Mouse (Mus musculus) thymus, adult 2 months (tissue): ENCODE measurements around the gene Ddr1.

Experiments used
- CTCF ChIP-seq: fragments of 200-500 bp; IDR thresholded peaks from 2 replicates; pipeline ENCODE4 v1.5.1; 2012; ENCODE audit warnings: mild to moderate bottlenecking, control low read depth, low read length, moderate library complexity, borderline replicate concordance; ENCODE audit not compliant: control insufficient read depth, poor library complexity, insufficient read depth; ENCODE audit errors: extremely low read depth
- POLR2A ChIP-seq: fragments of 200-500 bp; IDR thresholded peaks from 2 replicates; pipeline ENCODE4 v1.6.1; 2012; ENCODE audit warnings: mild to moderate bottlenecking, low read length, control low read depth, moderate library complexity; ENCODE audit not compliant: control insufficient read depth, poor library complexity, insufficient read depth; ENCODE audit errors: extremely low read depth

DNA sequence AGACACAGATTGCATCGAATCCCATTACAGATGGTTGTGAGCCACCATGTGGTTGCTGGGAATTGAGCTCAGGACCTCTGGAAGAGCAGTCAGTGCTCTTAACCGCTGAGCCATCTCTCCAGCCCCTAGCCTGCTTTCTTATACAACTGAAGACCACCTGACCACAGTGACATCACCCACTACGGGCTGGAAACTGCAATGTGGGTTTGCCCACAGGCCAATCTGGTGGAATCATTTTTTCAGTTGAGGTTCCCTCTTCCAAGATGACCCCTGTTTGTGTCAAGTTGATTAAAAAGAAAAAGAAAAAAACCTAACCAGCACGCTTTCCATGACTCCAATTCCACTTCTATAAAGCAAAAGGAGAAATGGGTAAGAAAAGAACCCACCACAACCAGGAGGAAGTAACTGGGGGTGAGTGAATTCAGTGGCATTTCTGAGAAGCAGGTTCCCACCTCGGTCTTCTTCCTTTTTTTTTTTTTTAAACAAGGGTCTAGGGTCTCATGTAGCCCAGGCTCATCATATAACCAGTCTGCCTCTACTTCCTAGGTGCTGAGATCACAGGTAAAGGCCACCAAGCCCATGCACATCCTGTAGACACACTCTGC, 36.0 kb upstream of the Ddr1 start:
- TF ChIP-seq POLR2A (no peak), CTCF (no peak)
